Mouse (Mus musculus): ENCODE measurements at regions not wholly inside any gene's neighbourhood (a gene's known extent, or its start where the extent isn't known, plus 50 kb on each side); places are given as distances from the start of the nearest gene placed in this dataset.

DNA sequence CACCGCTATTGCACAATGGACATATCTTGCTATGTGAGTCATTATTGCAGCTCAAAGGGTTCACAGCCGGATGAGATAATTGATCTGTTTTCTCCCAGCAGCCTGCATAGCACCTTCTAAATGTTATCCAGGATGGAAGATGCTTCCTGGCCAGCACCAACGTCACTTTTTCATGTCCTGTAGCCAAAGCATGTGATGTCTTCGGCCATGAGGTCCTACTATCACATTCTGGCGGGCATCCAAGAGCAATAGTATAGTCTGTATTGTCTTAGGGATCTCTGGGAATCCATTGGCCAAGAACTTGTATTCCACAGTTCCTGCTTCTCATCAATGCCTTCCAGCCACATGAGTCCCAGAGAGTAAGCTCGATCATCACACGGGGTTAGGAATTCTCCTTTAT, 70.6 kb downstream of the Npy start:
- DNase-seq (ENCODE audit: low spot score) = no peak

DNA sequence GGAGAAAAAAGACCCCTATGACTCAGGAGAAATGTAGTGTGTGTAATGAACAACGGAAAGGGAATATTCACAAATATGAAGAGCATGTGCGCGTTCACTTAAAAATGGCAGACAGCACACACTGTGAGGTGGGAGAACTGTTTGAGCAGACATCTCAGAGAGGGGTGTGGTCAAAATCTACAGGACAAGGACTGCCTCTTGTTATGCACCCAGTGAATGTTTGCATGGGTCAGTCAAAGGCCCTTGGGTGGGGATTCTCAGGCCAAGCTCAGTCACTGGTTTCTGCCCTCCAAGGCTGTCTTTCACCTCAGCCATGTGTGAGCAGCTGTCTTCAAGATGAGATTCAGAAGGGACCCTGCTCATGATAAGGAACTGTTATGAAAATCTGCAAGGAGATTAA, 76.6 kb downstream of the Npy start:
- DNase-seq (ENCODE audit: low spot score) = no peak

DNA sequence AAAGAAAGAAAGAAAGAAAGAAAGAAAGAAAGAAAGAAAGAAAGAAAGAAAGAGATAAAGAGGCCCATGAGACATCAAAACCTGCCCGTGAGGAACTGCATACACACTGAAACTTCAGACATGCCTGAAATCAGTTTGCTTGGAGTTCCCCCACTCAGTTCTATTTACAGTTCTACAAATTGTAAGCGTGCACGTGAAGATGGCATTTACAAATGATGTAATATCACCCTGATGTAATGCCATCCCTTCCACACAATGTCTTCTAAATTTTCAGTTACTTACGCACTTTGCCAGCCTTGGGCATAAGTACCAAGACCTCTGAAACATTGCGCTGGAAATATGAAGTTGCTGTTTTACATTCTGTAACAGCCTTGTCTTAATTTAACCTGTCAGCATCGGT, 79.0 kb downstream of the Npy start:
- DNase-seq (ENCODE audit: low spot score) = no peak

DNA sequence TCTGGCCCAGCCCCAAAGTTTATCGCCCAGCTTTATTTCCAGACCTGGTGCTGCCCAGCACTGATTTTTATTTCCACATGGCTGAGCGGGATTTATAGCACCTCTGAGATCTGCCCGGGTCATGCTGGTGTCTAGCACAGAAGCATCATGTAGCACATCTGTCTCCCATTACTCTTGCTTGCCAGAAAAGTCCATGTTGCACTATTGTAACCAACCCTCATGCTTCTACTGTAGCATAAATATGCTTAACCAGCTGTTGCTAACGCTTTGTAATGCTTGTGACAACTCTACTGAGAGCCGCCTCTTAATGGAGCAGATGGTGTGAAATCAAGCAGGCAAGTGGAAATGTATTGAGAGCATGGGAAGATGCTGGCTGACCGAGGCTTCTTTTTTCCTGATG, 81.5 kb downstream of the Npy start:
- DNase-seq (ENCODE audit: low spot score) = no peak

DNA sequence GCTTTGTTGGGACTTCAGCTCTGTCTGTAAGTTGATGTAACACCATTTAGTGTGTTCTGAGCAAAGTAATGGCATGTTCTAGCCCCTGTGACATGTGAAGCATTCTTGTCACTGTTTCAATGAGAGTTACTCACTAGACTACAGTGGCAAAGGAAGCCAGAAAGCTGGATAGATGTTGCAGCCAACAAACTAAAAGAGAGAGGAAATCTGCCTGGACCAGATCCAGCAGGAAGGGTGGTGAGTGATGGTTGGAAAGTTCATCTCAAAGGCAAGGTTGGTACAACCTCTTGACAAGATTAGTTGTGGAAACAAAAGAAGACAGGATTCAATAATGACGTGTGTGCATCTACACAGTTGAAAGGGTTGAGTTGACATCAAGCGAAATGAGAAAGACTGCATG, 83.9 kb downstream of the Npy start:
- DNase-seq (ENCODE audit: low spot score) = no peak

DNA sequence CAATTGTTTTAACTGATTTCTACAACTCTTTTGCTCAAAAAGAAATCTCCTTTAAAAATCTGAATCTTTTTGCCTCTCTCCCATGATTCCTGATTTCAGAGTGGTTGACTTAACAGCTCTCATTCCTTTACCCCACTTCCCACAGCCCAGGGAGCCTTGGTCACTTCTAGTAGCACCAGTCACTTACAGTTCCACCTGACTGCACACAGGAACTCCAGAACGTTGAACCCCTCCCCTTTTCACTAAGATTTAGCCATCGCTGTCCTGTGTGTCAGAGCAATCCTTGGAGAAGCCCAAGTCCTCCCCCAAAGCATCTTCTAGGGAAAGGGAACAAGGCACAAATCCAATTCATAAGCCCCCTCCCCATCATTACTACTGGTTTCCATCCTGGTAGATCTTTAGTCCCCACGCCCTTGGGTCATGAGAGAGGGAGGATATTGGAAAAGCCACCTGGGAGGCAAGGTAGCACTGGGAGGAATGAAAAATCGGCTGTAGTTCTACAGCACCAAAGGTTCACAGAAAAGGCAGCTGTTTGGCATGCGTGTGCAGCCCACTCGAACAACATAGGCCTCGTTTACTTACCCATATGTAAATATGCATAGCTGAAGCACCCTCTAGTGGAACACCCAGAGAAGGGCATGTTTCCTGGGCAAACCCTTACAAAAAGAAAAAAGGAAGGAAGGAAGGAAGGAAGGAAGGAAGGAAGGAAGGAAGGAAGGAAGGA, 96.7 kb downstream of the Npy start:
- no peak for DNase-seq (ENCODE audit: low spot score)

DNA sequence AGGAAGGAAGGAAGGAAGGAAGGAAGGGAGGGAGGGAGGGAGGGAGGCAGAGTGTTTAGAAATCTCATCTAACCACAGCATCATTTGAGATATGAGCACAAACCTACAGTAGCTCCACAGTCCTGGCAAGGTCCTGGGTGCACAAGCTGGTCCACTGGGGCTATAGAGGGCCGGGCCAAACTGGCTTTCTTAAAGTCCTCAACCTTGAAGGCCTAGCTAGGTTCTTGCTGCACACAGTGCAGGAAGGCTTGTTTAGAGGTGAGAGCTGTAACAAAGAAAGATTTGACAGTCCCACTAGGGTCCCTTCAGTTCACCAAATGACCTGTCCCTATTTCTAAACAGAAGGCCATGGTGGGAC, 97.3 kb downstream of the Npy start:
- no peak for DNase-seq (ENCODE audit: low spot score)

DNA sequence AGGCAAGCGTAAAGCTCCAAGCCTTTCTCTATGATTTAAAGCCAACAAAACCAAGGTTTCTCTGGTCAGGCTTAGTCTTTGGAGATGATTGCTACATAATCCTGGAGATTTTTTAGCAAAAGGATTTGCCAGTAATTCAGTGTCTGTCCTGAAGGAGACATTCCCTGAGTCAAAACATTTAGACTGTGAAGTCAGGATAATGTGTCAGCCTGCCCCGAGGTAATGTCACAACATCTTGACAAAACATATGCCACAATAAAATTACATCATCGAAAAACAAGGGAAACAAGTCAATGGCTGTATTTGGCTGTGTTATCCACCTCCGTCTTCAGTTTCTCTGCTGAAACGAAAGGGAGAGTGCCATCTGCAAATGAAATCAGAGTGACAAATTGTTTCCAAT, 101.8 kb downstream of the Npy start:
- DNase-seq (ENCODE audit: low spot score) = no peak

DNA sequence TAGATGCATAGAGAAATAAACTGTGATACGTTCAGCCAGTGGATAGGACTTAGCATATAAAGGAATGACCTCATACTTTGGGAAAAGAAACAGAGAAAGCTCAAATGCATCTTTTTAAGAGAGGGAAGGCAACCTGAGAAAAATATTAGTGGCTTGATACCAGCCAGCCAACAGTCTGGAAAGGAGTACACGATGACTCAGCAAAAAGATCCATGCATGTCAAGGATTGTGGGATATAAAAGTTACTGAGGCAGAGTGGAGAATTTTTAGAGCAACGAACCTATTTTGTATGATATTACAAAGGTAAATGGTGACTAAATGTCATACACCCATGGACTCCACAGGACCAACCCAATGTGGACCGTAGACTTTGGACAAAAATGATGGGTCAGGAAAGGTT, 105.6 kb downstream of the Npy start:
- no peak for DNase-seq (ENCODE audit: low spot score)

DNA sequence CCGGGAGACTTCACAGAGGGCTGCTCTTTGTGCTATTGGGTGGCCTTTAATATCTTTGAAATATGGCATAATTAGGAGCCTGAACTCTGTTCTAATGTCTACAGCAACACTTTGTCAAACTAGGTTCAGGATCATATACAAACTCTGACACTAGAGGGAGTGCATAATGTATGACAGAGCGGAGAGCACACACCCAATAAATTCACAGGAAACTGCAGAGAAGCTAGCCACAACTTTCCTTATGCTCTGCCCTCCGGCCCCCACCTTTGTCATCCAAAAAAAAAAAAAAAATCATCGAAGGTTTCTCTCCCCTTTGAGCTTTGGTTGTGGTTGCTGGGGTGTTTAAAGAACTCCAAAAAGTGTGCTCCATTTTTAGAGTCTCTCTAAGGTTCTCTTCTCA, 107.6 kb downstream of the Npy start:
- DNase-seq (ENCODE audit: low spot score) = no peak

DNA sequence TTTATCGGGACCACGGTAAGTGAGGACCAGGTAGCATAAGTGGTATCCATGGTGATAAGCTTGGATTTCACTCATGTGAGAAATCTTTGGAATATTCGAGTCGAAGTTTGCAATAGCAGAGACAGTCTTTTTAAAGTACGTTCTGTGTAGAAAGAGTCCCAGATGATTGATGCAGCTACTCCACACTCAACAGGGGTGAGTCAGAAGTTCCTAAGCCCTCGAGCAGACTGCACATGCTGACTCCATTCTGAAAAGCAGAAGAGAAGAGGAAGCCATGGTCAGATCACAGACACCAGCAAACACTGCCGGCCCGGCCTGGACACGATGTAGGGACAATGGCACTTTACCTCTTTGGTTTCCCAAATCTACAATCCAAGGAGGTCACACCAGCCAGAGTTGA, 120.6 kb downstream of the Npy start:
- no peak for DNase-seq (ENCODE audit: low spot score)

DNA sequence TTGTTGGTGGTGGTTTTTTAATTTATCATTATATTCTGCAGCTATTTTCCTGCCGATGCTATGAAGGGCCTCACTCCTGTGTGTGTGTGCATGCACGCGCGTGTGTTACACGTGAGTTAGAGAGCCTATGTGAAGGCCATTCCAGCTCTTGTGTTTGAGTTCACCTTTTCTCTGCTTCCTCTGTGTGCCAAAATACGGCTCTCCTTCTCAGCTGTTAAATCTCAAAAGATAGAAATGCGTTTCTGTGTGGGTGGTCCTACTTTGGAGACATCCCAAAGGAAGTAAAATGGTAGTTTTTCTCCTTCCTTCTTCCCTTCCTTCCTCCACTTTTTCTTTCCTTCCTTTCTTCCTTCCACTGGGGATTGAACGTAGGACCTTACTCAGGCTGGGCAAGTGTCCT, 136.4 kb downstream of the Npy start:
- no peak for DNase-seq (ENCODE audit: low spot score)

DNA sequence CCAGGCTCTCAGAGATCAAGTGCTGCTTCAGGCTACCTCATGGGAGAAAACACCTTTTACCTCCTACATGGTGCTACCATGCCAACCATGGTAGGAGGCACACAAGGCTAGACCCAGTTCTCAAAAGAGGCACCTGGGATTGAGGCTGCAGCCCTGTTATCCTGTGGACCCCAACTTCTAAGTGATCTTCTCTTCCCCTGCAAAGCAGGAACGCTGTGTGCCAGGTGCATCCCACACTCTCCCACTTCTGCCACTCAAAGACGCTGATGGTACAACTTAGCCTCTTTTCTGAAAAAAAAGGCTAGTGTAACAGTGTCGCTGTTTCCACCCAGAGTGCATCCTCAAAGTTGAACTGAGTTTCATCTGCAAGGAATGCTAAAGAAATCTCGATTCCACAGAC, 138.7 kb downstream of the Npy start:
- DNase-seq (ENCODE audit: low spot score) = no peak

DNA sequence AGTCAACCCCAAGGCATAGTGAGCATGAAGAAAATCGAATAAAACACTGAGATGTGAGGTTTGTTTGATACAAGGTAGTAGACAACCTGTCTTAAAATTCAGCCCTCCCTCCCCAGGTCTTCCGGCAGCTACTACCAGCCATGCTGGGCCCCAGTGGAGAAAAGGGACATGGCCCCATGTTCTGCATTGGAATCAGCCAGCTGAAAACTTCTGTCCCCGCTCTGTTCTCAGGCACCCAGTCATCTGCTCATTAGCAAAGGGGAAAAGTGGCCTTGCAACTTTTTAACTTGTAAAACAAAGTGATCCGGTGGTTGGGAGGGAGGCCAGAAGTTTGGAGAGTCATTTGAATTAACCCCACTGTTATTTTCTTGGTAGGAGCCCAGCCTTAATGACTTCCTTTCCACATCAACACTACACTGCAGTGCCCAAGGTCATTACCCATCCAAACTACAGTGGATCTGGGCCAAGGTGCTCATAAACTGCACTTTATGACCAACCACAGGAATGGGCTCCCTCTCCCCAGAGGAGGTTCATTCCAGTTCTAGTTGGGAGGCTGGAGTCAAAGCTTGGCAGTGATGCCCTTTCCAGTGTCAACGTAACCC, 143.5 kb downstream of the Npy start:
- no peak for DNase-seq (ENCODE audit: low spot score)

DNA sequence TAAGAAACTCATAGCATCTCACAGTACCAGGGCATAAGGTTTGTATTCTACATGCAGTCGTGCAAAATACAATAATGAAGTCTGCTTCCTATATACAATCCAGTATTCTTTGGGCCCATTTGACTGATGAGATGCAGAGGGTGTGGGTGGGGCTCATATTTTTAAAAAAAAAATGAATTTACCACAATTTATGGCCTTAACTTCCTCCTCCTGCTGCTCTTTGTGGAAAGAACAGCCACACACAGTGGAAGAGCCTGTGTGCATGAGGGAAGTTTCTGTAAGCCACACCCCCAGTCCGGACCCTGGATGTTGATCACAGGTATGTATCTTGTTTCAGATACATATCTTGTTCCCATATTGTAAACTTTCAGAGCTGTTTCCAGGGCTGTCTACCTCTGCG, 143.5 kb upstream of the Mpp6 start:
- no peak for DNase-seq (ENCODE audit: low spot score)

DNA sequence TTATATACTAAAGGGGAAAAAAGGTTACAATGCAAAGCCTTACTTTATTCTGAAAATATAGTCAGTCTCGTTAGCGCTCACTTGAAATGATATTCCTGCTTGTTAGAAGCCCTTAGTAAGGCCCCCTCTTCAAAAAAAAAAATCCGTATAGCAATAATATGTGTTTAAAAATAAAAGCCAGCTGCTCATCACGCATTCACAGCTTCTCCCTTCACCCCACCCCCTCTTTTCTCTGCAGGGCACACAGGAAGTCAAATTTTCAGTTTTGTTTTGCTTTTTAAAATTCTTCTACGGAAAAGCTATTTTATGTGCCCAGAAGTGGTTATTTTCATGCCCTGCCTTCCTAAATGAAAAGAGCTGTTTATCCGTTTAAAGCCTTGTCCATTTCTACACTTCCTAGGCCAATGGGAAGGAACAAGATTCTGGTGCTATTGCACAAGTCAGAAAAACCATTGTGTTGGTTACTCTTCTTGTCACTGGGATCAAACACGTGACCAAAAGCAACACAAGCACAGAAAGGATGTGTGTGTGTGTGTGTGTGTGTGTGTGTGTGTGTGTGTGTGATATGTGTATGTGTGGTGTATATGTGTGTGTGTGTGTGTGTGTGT, 136.7 kb upstream of the Mpp6 start:
- DNase-seq (ENCODE audit: low spot score) = no peak

DNA sequence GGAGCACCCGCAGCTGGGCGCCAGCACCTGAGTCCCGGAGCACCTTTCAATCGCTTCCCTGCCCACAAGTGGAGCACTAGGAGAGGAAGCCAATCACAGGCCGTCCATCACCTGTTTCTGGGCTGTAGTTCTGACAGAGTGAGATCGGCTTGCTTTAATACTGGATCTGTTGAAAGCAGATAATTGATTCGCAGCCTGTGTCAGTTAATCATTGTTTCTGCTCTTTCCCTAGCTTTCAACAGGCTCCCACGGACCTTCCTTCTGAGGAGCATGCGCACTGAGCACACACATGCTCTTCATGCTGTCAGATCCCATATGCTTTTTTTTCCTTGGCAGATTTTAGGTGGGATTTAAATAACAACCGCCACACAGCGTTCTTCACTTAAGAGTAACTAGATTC, 132.3 kb upstream of the Mpp6 start:
- no peak for DNase-seq (ENCODE audit: low spot score)

DNA sequence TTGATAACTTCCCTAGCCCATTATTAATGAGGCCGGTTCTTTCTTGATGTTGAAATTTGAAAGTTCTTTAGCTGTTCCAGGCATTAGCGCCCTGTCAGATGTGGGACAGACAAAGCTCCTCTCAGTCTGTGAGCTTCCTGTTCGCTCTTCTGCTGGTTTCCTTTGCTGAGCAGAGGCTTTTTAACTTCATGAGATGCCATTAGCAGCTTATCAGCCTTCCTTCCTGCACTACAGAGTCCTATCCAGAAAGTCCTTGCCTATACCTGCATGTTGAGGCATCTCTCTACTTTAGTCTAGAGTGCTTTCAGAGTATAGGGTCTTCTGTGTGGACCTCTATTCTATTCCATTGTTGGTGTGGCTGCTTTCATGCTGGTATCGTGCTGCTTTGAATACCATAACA, 126.3 kb upstream of the Mpp6 start:
- DNase-seq (ENCODE audit: low spot score) = no peak

DNA sequence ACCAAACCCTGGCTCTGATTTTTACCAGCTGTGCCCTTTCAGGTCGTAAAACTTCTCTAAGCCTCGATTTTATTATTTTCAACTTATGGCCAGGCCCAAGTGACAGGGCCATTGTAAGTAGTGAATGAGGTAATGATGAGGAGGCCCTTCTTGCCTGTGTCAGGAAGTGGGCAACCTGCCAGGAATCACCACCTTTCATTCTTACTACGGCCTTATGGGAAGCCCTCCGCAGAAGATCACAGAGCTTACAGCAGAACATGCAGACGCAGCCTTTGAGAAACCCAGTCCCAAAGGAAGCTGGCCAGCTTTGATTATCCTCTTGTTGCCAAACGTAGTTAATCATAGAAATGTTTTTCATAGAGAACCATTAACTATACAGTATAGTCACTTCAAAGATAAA, 124.9 kb upstream of the Mpp6 start:
- DNase-seq (ENCODE audit: low spot score) = no peak

DNA sequence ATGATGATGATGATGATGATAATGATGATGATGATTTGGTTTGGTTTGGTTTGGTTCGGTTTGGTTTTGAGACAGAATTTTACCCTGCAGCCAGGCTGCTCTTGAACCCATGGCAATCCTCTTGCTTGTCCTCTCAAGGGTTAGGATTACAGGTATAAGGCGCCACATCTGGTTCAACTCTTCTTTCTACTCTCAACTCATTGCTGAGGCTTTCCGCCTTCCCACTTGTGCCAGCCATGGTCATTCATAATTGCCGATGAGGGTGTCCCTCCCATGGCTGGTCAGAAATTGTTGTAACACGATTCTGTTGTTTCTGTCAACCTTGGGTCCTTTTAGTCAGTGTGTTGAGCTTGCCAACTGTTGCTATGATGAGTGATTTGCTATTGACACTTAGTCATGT, 122.9 kb upstream of the Mpp6 start:
- DNase-seq (ENCODE audit: low spot score) = no peak

DNA sequence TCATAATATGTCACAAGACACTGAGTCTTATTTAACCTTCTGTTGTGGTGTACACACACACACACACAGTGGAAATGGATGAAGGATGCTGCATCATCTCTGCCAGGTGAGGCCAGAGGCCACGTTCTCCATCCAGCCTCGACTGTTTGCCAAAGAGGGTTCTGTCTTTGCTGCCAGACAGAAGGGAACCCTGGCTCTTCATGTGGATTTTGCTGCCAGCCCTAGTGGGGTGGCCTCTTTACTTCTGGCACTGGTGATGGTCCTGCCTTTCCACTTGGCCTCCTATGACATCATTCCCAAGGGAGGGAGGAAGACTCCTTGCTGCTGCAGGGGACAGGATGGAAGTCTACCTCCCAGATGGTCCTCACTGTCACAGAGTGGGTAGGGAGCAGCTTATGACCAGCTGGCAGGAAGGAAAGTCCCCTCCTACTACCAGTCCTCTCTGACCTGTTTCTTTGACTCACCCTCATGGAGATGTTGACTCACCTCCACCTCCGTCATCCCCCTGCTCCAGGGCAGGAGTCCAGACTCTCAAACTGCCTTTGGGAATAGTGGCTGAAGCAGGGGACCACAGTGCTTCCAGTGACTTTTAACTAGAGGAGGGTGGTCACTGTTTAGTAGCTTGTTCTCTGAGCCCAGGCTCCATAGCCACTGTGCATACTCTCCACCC, 122.4 kb upstream of the Mpp6 start:
- DNase-seq (ENCODE audit: low spot score) = no peak

DNA sequence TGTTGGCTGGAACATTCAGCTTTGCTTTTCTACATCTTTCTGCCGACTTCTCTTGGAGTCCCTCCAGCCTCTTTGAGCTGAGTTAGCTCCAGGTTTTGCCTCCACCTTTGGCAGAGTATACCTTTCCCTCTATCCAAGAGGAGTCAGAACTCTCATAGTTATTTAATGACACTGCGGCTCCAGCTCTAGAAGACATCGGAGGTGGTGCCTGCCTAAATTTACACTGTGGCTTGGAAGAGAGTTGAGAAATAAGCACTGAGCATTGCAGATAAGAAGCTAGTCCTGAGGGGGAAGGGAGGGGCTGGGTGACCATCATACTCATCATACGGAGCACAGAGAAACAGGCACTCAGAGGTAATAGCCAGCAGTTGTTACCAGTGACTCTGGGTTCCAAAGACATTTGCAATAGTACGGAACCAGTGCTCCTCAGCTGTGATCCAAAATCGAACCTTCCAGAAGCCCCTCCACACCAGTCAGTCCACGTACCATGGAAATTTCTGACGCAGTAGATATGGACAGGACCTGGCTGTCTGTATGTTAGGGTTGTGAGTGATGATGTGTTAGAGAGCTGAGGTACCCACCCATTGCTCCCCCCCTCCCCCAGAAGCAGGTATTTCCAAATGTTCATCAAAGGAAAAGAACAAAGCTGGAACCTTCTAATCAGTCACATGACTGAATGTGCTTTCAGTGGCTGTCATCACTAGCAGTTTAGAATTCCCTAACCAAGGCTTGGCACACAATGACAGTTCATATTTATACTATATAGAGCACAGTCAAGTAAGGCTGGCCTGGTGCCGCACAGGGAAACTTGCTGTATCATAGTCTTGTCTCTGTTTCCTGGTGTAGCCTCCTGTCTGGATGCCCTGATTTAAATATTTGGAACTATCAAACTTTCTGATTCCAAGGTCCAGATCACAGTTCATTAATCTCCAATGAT, 120.2 kb upstream of the Mpp6 start:
- no peak for DNase-seq (ENCODE audit: low spot score)

DNA sequence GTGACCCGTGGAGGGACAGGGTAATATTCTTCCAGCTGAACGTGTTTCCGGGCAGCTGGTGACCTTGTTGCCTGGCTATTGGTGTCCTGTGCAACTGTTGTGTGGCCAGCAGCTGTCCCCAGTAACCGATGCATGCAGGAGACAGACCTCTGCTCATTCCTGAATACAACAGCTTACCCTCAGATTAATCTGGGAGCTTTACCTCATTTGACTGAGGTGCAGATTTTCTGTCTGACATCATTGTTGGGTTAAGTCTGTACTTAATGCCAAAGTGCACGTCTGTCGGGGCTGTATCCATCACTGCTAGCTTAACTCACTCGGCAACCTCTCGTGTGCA, 119.6 kb upstream of the Mpp6 start:
- DNase-seq (ENCODE audit: low spot score) = no peak

All from spleen, adult 12 weeks (tissue).